Mouse (Mus musculus): ENCODE measurements around the gene Olfr727.

Gene Olfr727

DNA sequence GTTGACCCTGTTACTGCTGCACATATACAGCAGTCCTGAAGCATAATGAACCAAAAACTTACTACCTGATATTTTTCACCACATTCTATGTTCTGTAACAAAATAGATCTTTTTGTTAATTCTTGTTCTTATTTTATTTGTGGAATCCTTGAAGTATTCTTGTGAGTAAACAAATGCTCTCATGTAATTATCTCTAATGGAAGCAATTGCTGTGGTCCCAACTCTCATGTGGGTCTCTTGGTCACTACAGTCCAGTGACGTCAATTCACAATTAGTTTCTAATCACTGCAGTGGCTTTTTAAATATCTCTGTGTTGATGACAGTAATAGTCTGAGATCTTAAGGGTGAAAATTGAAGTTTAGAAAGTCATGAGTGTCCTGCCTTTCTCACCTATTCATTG is at the start of gene Olfr727:
Gene Olfr727, plus strand, starts transcription at position 301 of the 400 bp plus-strand sequence.
- no peak for DNase-seq (ENCODE audit: low spot score in 2 of 2)

DNA sequence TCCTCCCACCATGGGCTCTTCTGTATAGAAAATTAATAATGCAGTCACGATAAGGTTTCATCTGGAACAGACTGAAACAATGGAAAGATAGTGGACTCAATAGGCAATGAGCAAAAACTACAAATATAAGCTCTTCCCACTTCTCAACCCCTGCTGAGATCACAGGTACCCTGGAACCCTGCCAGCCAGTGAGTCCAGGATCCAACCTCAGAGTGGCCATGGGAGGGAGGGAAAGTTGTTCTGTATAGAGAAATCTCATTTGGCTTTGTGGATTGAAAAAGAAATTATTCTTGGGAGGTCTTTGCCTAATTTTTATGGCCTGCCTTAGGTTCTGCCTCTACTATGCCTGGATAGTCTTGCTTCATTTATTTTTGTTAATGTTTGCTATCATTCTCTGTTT is 32.1 kb upstream of the Olfr727 start, which contains the start of gene Olfr726:
Gene Olfr726, minus strand, starts transcription at position 101 of the 400 bp plus-strand sequence.
- no peak for DNase-seq (ENCODE audit: low spot score in 2 of 2)

DNA sequence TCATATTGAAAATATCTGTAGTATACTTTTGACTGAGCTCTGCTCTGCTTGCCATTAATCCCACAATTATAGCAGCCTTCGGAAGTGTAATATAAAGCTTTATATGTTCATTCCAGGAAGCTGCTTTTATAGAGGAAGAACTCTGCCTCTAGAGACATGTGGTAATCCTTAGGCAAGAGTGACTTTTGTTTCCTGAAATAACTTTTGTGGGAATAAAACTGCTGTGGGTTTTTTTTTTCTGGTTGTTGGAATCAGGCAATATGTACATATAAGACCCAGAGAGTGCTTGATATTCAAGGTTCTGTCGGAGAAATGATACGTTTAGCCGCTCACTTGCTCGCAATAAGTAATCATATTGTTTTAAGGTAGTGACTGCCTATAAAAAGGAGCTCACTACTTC is 19.6 kb downstream of the Olfr727 start, which contains the start of gene Olfr728:
Gene Olfr728, minus strand, starts transcription at position 101 of the 400 bp plus-strand sequence.
- no peak for DNase-seq (ENCODE audit: low spot score in 2 of 2)

DNA sequence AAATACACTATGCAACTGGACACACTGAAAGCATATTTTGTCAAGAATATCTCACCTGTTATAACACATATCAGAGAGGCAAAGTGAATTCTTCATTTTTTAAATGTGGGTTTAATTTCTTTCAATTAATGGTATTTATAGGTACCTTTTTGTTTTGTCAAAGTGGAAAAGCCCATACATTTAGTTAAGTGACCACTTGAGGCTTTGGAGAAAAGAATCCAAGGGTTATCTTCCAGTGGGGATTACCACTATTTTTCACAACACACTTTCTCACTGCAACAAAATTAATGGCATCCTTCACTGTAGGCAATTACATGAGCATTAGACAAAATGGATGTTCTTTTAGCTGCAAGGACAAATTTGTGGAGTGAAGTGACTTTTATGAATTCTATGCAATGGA is 29.8 kb downstream of the Olfr727 start, which contains the start of gene Olfr729:
Gene Olfr729, minus strand, starts transcription at position 101 of the 400 bp plus-strand sequence.
- no peak for DNase-seq (ENCODE audit: low spot score in 2 of 2)
